Mouse (Mus musculus): ENCODE measurements at regions not wholly inside any gene's neighbourhood (a gene's known extent, or its start where the extent isn't known, plus 50 kb on each side); places are given as distances from the start of the nearest gene placed in this dataset.
A peak's percentile ranks its signal among the peaks of the same experiment; 100 is the strongest.

DNA sequence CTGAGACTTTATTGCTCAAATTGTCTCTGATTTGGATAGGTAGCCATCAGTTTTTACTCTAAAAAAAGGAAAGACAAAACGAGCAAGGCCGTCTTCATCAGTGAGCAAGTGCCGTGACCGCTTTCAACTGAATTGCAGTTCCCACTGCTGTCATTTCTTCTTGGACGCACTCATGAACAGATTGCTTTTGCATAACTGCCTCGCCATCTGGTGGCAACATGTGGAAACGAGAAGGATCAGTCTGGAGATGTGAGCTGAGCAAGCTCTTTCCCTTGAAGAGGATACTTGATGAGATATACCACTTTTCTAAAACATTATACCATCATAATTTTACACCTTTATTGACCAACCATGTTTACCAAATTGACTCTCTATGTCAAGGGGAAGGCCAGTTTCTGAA is 137.7 kb downstream of the Gm9733 start:
- H3K4me1 ChIP-seq (replicated peaks; ENCODE audit: control insufficient read depth, insufficient read depth, low read length) = no peaks in the 10 kb centered on the region

DNA sequence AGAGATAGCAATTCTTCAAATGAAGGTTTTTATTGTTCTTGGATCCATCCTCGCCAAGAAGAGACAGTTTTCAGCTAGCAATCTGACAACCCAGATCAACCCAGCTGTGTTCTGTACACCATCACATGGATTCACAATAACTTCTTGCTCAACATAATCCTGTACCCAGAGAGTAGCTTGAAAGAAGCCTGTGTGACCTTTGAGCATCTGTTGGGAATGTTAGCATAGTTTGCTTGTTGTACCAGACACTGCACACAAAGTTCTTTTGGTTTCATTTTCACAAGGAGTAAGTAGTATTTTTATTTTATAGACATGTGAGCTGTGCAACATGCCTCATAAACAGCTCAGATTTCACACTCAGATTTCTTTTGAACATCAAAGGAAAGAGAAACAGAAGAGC is 136.0 kb downstream of the Gm9733 start:
- H3K9ac ChIP-seq (ENCODE audit: low read length) = no peak overlapping the region
- DNase-seq (ENCODE audit: low spot score) = no peak
- no peaks in the 10 kb centered on the region for H3K9me3 ChIP-seq (ENCODE audit: control insufficient read depth, low read length)
- no peak overlapping the region for H3K4me3 ChIP-seq (ENCODE audit: low read depth, low read length)
- no peaks in the 10 kb centered on the region for H3K4me1 ChIP-seq (replicated peaks; ENCODE audit: control insufficient read depth, insufficient read depth, low read length)
- no peak overlapping the region for H3K4me2 ChIP-seq (ENCODE audit: low read depth, low read length, severe bottlenecking)
- no peak for ATAC-seq (replicated peaks; ENCODE audit: low FRiP score)
- no peak overlapping the region for H3K27ac ChIP-seq (ENCODE audit: low read depth, low read length)
- 81% methylated on average over 1 of the region's 1 CpGs for WGBS
- H3K36me3 ChIP-seq (ENCODE audit: control insufficient read depth, insufficient read depth, low read length) = no peaks in the 10 kb centered on the region
- no peaks in the 10 kb centered on the region for H3K27me3 ChIP-seq (ENCODE audit: control insufficient read depth, insufficient read depth, low read length)

More for the DNA sequence above, 137.7 kb downstream of the Gm9733 start:
- no peak overlapping the region for H3K4me2 ChIP-seq (ENCODE audit: low read depth, low read length, severe bottlenecking)
- no peak overlapping the region for H3K9ac ChIP-seq (ENCODE audit: low read length)
- WGBS = 5% methylated on average over 7 of the region's 7 CpGs
- ATAC-seq (replicated peaks; ENCODE audit: low FRiP score) (peak; percentile 92), DNase-seq (ENCODE audit: low spot score) (peak; percentile 78)
- no peak overlapping the region for H3K27ac ChIP-seq (ENCODE audit: low read depth, low read length)
- H3K4me3 ChIP-seq (ENCODE audit: low read depth, low read length) = no peak overlapping the region
- H3K9me3 ChIP-seq (ENCODE audit: control insufficient read depth, low read length) = no peaks in the 10 kb centered on the region
- H3K27me3 ChIP-seq (ENCODE audit: control insufficient read depth, insufficient read depth, low read length) = no peaks in the 10 kb centered on the region
- H3K36me3 ChIP-seq (ENCODE audit: control insufficient read depth, insufficient read depth, low read length) = no peaks in the 10 kb centered on the region

DNA sequence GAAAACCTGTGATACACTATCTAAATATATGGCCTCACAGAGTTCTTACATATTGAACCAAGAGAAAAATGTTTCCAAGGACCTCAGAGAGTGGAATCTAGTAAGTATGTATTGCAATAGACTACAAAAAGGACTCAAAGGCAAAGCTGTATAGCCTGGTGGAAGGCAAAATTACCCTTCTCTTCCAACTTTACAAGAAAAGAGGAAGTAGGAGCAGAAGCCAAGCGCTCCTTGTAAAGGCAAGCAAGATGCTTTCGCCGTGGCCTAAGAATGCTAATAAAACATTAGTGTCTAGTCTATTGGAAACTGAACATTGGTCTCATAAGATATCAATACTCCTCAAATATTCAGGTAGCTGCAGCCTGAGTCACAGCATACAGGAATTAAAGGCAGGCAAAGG is 134.0 kb downstream of the Gm9733 start:
- ATAC-seq (replicated peaks; ENCODE audit: low FRiP score) (no peak), DNase-seq (ENCODE audit: low spot score) (no peak)
- no peak overlapping the region for H3K9ac ChIP-seq (ENCODE audit: low read length)
- H3K27ac ChIP-seq (ENCODE audit: low read depth, low read length) = no peak overlapping the region
- H3K4me1 ChIP-seq (replicated peaks; ENCODE audit: control insufficient read depth, insufficient read depth, low read length) = no peaks in the 10 kb centered on the region
- no peak overlapping the region for H3K4me3 ChIP-seq (ENCODE audit: low read depth, low read length)
- no peaks in the 10 kb centered on the region for H3K9me3 ChIP-seq (ENCODE audit: control insufficient read depth, low read length)
- no peaks in the 10 kb centered on the region for H3K36me3 ChIP-seq (ENCODE audit: control insufficient read depth, insufficient read depth, low read length)
- H3K4me2 ChIP-seq (ENCODE audit: low read depth, low read length, severe bottlenecking) = no peak overlapping the region
- 85% methylated on average over 3 of the region's 3 CpGs for WGBS
- no peaks in the 10 kb centered on the region for H3K27me3 ChIP-seq (ENCODE audit: control insufficient read depth, insufficient read depth, low read length)

DNA sequence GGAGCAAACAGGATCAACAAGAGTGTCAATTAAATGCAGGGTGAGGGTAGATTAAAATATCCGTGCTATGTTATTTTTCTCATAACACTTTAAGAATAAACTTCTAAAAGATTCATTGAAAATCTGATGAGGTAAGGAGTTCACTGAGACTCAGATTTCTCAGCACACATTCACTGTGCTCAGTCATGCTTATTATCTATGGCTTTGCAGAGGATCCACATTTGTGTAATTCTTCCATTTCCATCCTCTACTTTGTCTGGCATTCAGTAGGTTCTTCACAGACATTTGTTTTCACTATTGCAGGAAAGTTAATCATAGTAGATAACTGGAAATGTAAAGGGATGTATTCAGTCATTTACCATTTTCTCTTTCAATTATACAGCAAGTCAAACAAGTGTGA is 131.8 kb downstream of the Gm9733 start:
- no peaks in the 10 kb centered on the region for H3K4me1 ChIP-seq (replicated peaks; ENCODE audit: control insufficient read depth, insufficient read depth, low read length)
- no peak for ATAC-seq (replicated peaks; ENCODE audit: low FRiP score)

DNA sequence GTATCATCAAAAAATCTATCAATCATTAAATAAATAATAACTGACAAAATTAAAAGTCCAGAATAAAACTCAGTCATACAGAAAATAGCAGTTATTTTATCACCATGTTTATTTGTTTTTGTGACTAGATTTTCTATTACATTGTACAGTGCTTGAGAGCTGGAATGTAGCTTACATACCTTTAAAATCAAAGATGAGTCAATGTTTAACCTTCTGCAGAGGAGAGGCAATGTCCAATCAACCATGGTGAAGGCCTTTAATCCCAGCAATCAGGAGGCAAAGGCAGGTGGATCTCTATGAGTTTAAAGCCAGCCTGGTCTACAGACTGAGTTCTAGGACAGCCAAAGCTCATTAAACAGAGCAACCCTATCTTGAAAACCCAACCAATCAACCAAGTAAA is 131.1 kb downstream of the Gm9733 start:
- no peak for ATAC-seq (replicated peaks; ENCODE audit: low FRiP score)
- no peak for DNase-seq (ENCODE audit: low spot score)
- Histone ChIP-seq H3K4me3 (ENCODE audit: low read depth, low read length) (no peak overlapping the region), H3K27ac (ENCODE audit: low read depth, low read length) (no peak overlapping the region), H3K36me3 (ENCODE audit: control insufficient read depth, insufficient read depth, low read length) (no peaks in the 10 kb centered on the region), H3K9me3 (ENCODE audit: control insufficient read depth, low read length) (no peaks in the 10 kb centered on the region), H3K27me3 (ENCODE audit: control insufficient read depth, insufficient read depth, low read length) (no peaks in the 10 kb centered on the region), H3K4me1 (replicated peaks; ENCODE audit: control insufficient read depth, insufficient read depth, low read length) (no peaks in the 10 kb centered on the region), H3K9ac (ENCODE audit: low read length) (no peak overlapping the region), H3K4me2 (ENCODE audit: low read depth, low read length, severe bottlenecking) (no peak overlapping the region)

More for the DNA sequence above, 131.8 kb downstream of the Gm9733 start:
- Histone ChIP-seq H3K9me3 (ENCODE audit: control insufficient read depth, low read length) (no peaks in the 10 kb centered on the region), H3K9ac (ENCODE audit: low read length) (no peak overlapping the region), H3K36me3 (ENCODE audit: control insufficient read depth, insufficient read depth, low read length) (no peaks in the 10 kb centered on the region), H3K27me3 (ENCODE audit: control insufficient read depth, insufficient read depth, low read length) (no peaks in the 10 kb centered on the region), H3K27ac (ENCODE audit: low read depth, low read length) (no peak overlapping the region), H3K4me3 (ENCODE audit: low read depth, low read length) (no peak overlapping the region), H3K4me2 (ENCODE audit: low read depth, low read length, severe bottlenecking) (no peak overlapping the region)
- WGBS = 26% methylated on average over 1 of the region's 1 CpGs
- no peak for DNase-seq (ENCODE audit: low spot score)

DNA sequence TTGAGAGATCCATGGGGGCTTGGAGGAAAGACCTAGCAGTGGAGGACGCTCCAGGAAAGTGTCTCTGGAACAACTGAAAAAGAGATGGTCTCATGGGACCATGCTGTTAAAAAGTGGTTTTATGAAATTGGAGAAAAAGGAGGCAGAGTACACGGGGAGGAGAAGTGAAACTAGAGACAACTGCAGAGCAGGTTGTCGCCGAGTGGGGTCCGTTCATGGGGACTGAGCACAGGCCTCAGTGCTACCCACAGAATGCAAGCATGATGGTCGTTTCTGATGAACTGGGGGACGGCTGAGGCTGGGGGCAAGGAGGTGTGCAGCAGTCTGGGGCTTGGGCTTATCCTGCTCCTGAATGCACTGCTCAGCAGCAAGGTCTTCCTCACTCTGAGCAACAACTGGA is 129.3 kb downstream of the Gm9733 start:
- no peaks in the 10 kb centered on the region for H3K4me1 ChIP-seq (replicated peaks; ENCODE audit: control insufficient read depth, insufficient read depth, low read length)
- no peak overlapping the region for H3K4me3 ChIP-seq (ENCODE audit: low read depth, low read length)
- H3K27ac ChIP-seq (ENCODE audit: low read depth, low read length) = no peak overlapping the region
- H3K36me3 ChIP-seq (ENCODE audit: control insufficient read depth, insufficient read depth, low read length) = no peaks in the 10 kb centered on the region
- 88% methylated on average over 7 of the region's 7 CpGs for WGBS
- no peaks in the 10 kb centered on the region for H3K27me3 ChIP-seq (ENCODE audit: control insufficient read depth, insufficient read depth, low read length)
- H3K9ac ChIP-seq (ENCODE audit: low read length) = no peak overlapping the region
- no peak for ATAC-seq (replicated peaks; ENCODE audit: low FRiP score)
- H3K9me3 ChIP-seq (ENCODE audit: control insufficient read depth, low read length) = no peaks in the 10 kb centered on the region
- no peak overlapping the region for H3K4me2 ChIP-seq (ENCODE audit: low read depth, low read length, severe bottlenecking)
- no peak for DNase-seq (ENCODE audit: low spot score)

DNA sequence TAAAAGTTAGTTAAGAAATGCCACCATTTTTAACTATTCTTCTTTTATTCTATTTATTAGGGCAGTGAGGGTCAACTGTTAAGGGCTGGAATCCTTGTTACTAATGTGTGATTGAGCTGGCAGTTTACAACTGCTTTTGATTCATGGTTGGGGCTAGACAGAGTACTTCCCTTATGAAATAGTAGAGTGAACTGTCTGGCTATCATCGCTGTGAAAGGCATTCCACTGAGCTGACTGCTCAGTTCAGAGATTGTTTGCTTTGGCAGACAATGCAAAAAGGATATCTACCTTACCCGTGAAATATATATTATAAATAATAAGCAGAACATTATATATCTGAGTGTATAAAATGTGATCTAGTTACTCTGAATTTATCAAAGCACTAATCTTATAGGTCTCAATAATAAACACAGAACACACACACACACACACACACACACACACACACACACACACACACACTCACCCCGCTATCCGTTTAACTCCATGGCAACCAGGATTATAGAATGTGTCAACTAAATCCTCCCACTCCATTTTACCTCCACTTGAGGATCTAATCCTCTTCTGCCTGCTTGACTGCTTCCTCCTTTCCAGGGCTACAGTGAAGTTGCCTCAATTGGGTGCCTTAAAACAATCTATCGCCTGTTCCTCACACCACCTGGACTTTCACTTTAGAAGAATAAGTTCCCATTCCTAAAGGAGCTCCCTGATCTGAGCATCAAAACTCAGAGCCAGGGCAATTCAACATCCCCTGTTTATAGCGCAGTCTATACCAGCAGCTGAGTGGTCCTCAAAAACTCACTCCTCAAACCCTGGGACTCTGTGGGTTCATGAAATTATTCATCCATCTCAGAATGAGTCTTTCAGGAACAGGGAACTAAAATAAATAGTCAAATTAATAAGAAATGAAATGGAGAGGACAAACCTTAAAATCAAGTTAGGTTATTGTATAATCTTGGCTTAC is 126.6 kb downstream of the Gm9733 start:
- no peak overlapping the region for H3K4me2 ChIP-seq (ENCODE audit: low read depth, low read length, severe bottlenecking)
- no peak overlapping the region for H3K27ac ChIP-seq (ENCODE audit: low read depth, low read length)
- H3K4me3 ChIP-seq (ENCODE audit: low read depth, low read length) = no peak overlapping the region
- H3K4me1 ChIP-seq (replicated peaks; ENCODE audit: control insufficient read depth, insufficient read depth, low read length) = no peaks in the 10 kb centered on the region
- ATAC-seq (replicated peaks; ENCODE audit: low FRiP score) = peak; percentile 84
- peak; percentile 53 for DNase-seq (ENCODE audit: low spot score)
- 27% methylated on average over 6 of the region's 6 CpGs for WGBS
- H3K9ac ChIP-seq (ENCODE audit: low read length) = no peak overlapping the region
- H3K27me3 ChIP-seq (ENCODE audit: control insufficient read depth, insufficient read depth, low read length) = no peaks in the 10 kb centered on the region
- no peaks in the 10 kb centered on the region for H3K9me3 ChIP-seq (ENCODE audit: control insufficient read depth, low read length)
- no peaks in the 10 kb centered on the region for H3K36me3 ChIP-seq (ENCODE audit: control insufficient read depth, insufficient read depth, low read length)

DNA sequence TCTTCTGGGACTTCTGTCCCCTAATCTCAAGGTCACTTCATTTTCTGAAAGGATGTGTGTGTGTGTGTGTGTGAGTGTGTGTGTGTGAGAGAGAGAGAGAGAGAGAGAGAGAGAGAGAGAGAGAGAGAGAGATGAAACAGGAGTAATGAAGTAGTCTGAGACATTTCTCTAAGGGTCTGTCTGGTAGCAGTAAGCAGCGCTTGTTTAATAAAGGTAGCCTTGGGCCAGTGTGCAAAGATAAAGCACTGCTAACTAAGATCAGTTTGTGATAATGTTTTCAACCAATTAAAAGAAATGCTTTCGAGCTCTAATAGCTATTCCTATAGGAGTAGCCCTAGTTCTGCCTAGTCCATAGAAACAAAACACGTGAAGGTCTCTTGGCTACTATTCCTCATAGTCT is 119.7 kb downstream of the Gm9733 start:
- no peak overlapping the region for H3K27ac ChIP-seq (ENCODE audit: low read depth, low read length)
- H3K27me3 ChIP-seq (ENCODE audit: control insufficient read depth, insufficient read depth, low read length) = no peaks in the 10 kb centered on the region
- H3K4me3 ChIP-seq (ENCODE audit: low read depth, low read length) = no peak overlapping the region
- no peaks in the 10 kb centered on the region for H3K36me3 ChIP-seq (ENCODE audit: control insufficient read depth, insufficient read depth, low read length)
- H3K9me3 ChIP-seq (ENCODE audit: control insufficient read depth, low read length) = no peaks in the 10 kb centered on the region
- no peak overlapping the region for H3K4me2 ChIP-seq (ENCODE audit: low read depth, low read length, severe bottlenecking)
- no peak overlapping the region for H3K9ac ChIP-seq (ENCODE audit: low read length)
- 86% methylated on average over 3 of the region's 3 CpGs for WGBS
- ATAC-seq (replicated peaks; ENCODE audit: low FRiP score) (no peak), DNase-seq (ENCODE audit: low spot score) (no peak)
- no peaks in the 10 kb centered on the region for H3K4me1 ChIP-seq (replicated peaks; ENCODE audit: control insufficient read depth, insufficient read depth, low read length)

DNA sequence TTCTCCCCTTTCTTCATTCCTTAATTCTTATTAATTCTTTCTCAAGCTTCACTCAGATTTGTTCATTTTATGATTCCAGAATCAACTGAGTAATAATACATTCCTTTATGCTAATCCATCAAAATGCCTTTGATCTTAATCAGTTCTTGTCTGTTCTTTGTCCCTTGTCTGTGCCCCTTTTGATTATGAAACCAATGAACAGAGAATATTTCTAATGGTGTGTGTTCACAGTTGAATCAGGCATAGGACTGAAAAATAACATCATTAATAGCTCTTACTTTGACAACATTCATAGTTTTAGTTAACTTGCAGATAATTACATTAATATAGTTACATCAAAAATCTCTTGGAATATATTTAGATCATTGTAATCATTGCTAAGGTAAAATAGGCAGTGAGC is 114.5 kb downstream of the Gm9733 start:
- H3K4me2 ChIP-seq (ENCODE audit: low read depth, low read length, severe bottlenecking) = no peak overlapping the region
- no peak for ATAC-seq (replicated peaks; ENCODE audit: low FRiP score)
- no peak overlapping the region for H3K27ac ChIP-seq (ENCODE audit: low read depth, low read length)
- no peak for DNase-seq (ENCODE audit: low spot score)
- H3K4me1 ChIP-seq (replicated peaks; ENCODE audit: control insufficient read depth, insufficient read depth, low read length) = no peaks in the 10 kb centered on the region
- H3K4me3 ChIP-seq (ENCODE audit: low read depth, low read length) = no peak overlapping the region
- no peaks in the 10 kb centered on the region for H3K36me3 ChIP-seq (ENCODE audit: control insufficient read depth, insufficient read depth, low read length)
- H3K9ac ChIP-seq (ENCODE audit: low read length) = no peak overlapping the region
- no peaks in the 10 kb centered on the region for H3K27me3 ChIP-seq (ENCODE audit: control insufficient read depth, insufficient read depth, low read length)
- no peaks in the 10 kb centered on the region for H3K9me3 ChIP-seq (ENCODE audit: control insufficient read depth, low read length)

All from forebrain, embryonic 11.5 days (tissue).